Mouse (Mus musculus): ENCODE results near the gene Akap3.

GRCm38 (mm10) chr6:126836628-126837027 is 16.3 kb upstream of the Akap3 start:
- TF ChIP-seq POLR2A (IDR thresholded peaks at IDR 0.05; ENCODE audit: control insufficient read depth, low read depth, low read length) (no peak), CTCF (IDR thresholded peaks at IDR 0.05; ENCODE audit: control insufficient read depth, insufficient read depth, insufficient replicate concordance, low read depth, low read length) (no peak)

Data from testis, adult 2 months (tissue).